Mouse (Mus musculus) heart, adult 9 months (tissue): Measurements from ENCODE around the gene Mrps6.

Source experiments
- DNase-seq, 2 experiments: peaks; one replicate each; pipeline ENCODE4 v3.0.0; 2022; ENCODE audit warnings: low spot score in 2 of 2

Mrps6 gene

GRCm38 (mm10) chr16:92057852-92058643, at the start of gene Mrps6, which contains the start of the genes Gm49711 and Slc5a3:
Gene Mrps6 (plus strand): TSS chr16:92058270.
Gene Gm49711 (plus strand): TSS chr16:92058316.
Gene Slc5a3 (plus strand): TSS chr16:92058322.
- DNase-seq, result peak; percentile 84 to 88

GRCm38 (mm10) chr16:92009586-92009985, 48.5 kb upstream of the Mrps6 start:
- no peak for DNase-seq

- DNase-seq, result no peak
Observed at GRCm38 (mm10) chr16:92016792-92017191, 41.3 kb upstream of the Mrps6 start.

- peak; percentile 13 to 33 for DNase-seq
Observed at GRCm38 (mm10) chr16:92019141-92020118, 38.6 kb upstream of the Mrps6 start.

GRCm38 (mm10) chr16:92021656-92022400, 36.2 kb upstream of the Mrps6 start:
- no peak for DNase-seq

- DNase-seq, result no peak
Observed at GRCm38 (mm10) chr16:92022494-92023283, 35.4 kb upstream of the Mrps6 start.

GRCm38 (mm10) chr16:92033286-92033685, 24.8 kb upstream of the Mrps6 start:
- DNase-seq, result no peak

GRCm38 (mm10) chr16:92034676-92035075, 23.4 kb upstream of the Mrps6 start:
- DNase-seq, result no peak

- DNase-seq, result no peak
Observed at GRCm38 (mm10) chr16:92036701-92037100, 21.4 kb upstream of the Mrps6 start.

GRCm38 (mm10) chr16:92037891-92038607, 20.0 kb upstream of the Mrps6 start:
- DNase-seq, result no peak

GRCm38 (mm10) chr16:92039421-92039820, 18.6 kb upstream of the Mrps6 start:
- no peak for DNase-seq

- DNase-seq, result no peak
Observed at GRCm38 (mm10) chr16:92039966-92040365, 18.1 kb upstream of the Mrps6 start.

GRCm38 (mm10) chr16:92051777-92052310, 6.2 kb upstream of the Mrps6 start:
- no peak for DNase-seq

- no peak for DNase-seq
Observed at GRCm38 (mm10) chr16:92052569-92052968, 5.5 kb upstream of the Mrps6 start.

GRCm38 (mm10) chr16:92056711-92057110, 1.4 kb upstream of the Mrps6 start:
- DNase-seq, result no peak

GRCm38 (mm10) chr16:92057456-92057851, 616 bp upstream of the Mrps6 start:
- DNase-seq, result no peak

- DNase-seq, result no peak
Observed at GRCm38 (mm10) chr16:92058644-92059620, 862 bp downstream of the Mrps6 start.

- DNase-seq, result no peak
Observed at GRCm38 (mm10) chr16:92060213-92060612, 2.1 kb downstream of the Mrps6 start.

- no peak for DNase-seq
Observed at GRCm38 (mm10) chr16:92061586-92061985, 3.5 kb downstream of the Mrps6 start.
